Mouse (Mus musculus) brain, embryonic 14.5 days (tissue): ENCODE data around the gene Smim24. TPM values are rescaled to one million over a fixed set of nuclear protein-coding genes. Genes with fewer than 3 reads are reported as not detected.
A peak's percentile ranks its signal among the peaks of the same experiment; 100 is the strongest.

Experiments used
- DNase-seq: peaks from one replicate; pipeline ENCODE4 v3.0.0-alpha.2; 2011; ENCODE audit warnings: low read depth
- CTCF ChIP-seq: fragments of 200-500 bp; IDR thresholded peaks from 2 replicates; pipeline ENCODE4 v1.5.1; 2012; ENCODE audit warnings: inconsistent platforms, mild to moderate bottlenecking, moderate library complexity, borderline replicate concordance; ENCODE audit not compliant: insufficient read depth, insufficient read length; ENCODE audit errors: extremely low read depth
- POLR2A ChIP-seq: fragments of 200-500 bp; IDR thresholded peaks from 2 replicates; pipeline ENCODE4 v1.6.1; 2012; ENCODE audit warnings: mild to moderate bottlenecking, inconsistent platforms, borderline replicate concordance; ENCODE audit not compliant: poor library complexity, insufficient read depth, insufficient read length, severe bottlenecking; ENCODE audit errors: extremely low read depth
- polyA plus RNA-seq: library from polyadenylated mRNA; depleted of rRNA; stranded (reverse); fragments of >200 nt; gene quantifications from 2 replicates; pipeline ENCODE4 v1.2.3, GENCODE M21; 2012

The Smim24 gene
- polyA plus RNA-seq, 1 experiment = 3.0 TPM

- DNase-seq = peak; percentile 65
- TF ChIP-seq CTCF (no peak), POLR2A (no peak)
These were observed 7.7 kb downstream of the Smim24 start for GRCm38 (mm10) chr10:81400371-81401204.

- DNase-seq = peak; percentile 58
- no peak for TF ChIP-seq POLR2A
- no peak for TF ChIP-seq CTCF
These were observed 8.3 kb downstream of the Smim24 start for GRCm38 (mm10) chr10:81401205-81401520.

GRCm38 (mm10) chr10:81401521-81402226 is 8.8 kb downstream of the Smim24 start:
- DNase-seq = peak; percentile 92
- TF ChIP-seq CTCF = 0 out of 2 replicates have a peak, but pooled peaks have one; percentile 11
- no peak for TF ChIP-seq POLR2A

GRCm38 (mm10) chr10:81402227-81402765 is 9.4 kb downstream of the Smim24 start:
- no peak for DNase-seq
- TF ChIP-seq CTCF (no peak), POLR2A (no peak)

GRCm38 (mm10) chr10:81403511-81403910 is 10.7 kb downstream of the Smim24 start:
- TF ChIP-seq CTCF (no peak), POLR2A (no peak)
- DNase-seq = no peak

- TF ChIP-seq POLR2A = no peak
- TF ChIP-seq CTCF = no peak
- DNase-seq = no peak
These were observed 11.2 kb downstream of the Smim24 start for GRCm38 (mm10) chr10:81404082-81404481.

- DNase-seq = no peak
These were observed 11.9 kb downstream of the Smim24 start for GRCm38 (mm10) chr10:81404720-81405119.

GRCm38 (mm10) chr10:81405588-81406201 is 12.8 kb downstream of the Smim24 start:
- DNase-seq = no peak
- TF ChIP-seq CTCF = peak; percentile 66
- no peak for TF ChIP-seq POLR2A

More at GRCm38 (mm10) chr10:81404720-81405119, 11.9 kb downstream of the Smim24 start:
- TF ChIP-seq POLR2A (no peak), CTCF (no peak)

GRCm38 (mm10) chr10:81406504-81407440 is 13.9 kb downstream of the Smim24 start:
- TF ChIP-seq CTCF = no peak
- no peak for TF ChIP-seq POLR2A
- DNase-seq = no peak
